Mouse (Mus musculus) skeletal muscle tissue, adult 2 months (tissue): ENCODE measurements at regions not wholly inside any gene's neighbourhood (a gene's known extent, or its start where the extent isn't known, plus 50 kb on each side); places are given as distances from the start of the nearest gene placed in this dataset.
A peak's percentile ranks its signal among the peaks of the same experiment; 100 is the strongest.

Source experiments
- DNase-seq: peaks from one replicate; pipeline ENCODE4 v3.0.0-alpha.2; 2012; ENCODE audit warnings: low read depth, low spot score

GRCm38 (mm10) chr17:84074000-84074782, 113.6 kb downstream of the Zfp36l2 start:
- no peak for DNase-seq

- DNase-seq = no peak
Observed at GRCm38 (mm10) chr17:84072426-84073030, 115.2 kb downstream of the Zfp36l2 start.

- no peak for DNase-seq
Observed at GRCm38 (mm10) chr17:84071855-84072254, 115.9 kb downstream of the Zfp36l2 start.

- no peak for DNase-seq
Observed at GRCm38 (mm10) chr17:84070596-84070995, 117.2 kb downstream of the Zfp36l2 start.

- DNase-seq = no peak
Observed at GRCm38 (mm10) chr17:84067102-84067501, 120.6 kb downstream of the Zfp36l2 start.

GRCm38 (mm10) chr17:84063791-84064190, 124.0 kb downstream of the Zfp36l2 start:
- no peak for DNase-seq

- peak; percentile 64 for DNase-seq
Observed at GRCm38 (mm10) chr17:84061621-84062020, 126.1 kb downstream of the Zfp36l2 start.

GRCm38 (mm10) chr17:84056469-84056868, 131.3 kb downstream of the Zfp36l2 start:
- DNase-seq = no peak

- DNase-seq = no peak
Observed at GRCm38 (mm10) chr17:84052437-84052836, 135.3 kb downstream of the Zfp36l2 start.

GRCm38 (mm10) chr17:84051212-84051611, 136.5 kb downstream of the Zfp36l2 start:
- DNase-seq = no peak

GRCm38 (mm10) chr17:84048533-84048932, 139.2 kb downstream of the Zfp36l2 start:
- peak; percentile 52 for DNase-seq

GRCm38 (mm10) chr17:84047520-84047919, 140.2 kb downstream of the Zfp36l2 start:
- DNase-seq = no peak

GRCm38 (mm10) chr17:84045812-84046211, 141.9 kb downstream of the Zfp36l2 start:
- DNase-seq = no peak

- no peak for DNase-seq
Observed at GRCm38 (mm10) chr17:84044472-84044936, 143.2 kb downstream of the Zfp36l2 start.

GRCm38 (mm10) chr17:84043102-84043501, 144.6 kb downstream of the Zfp36l2 start:
- DNase-seq = no peak

- no peak for DNase-seq
Observed at GRCm38 (mm10) chr17:84039444-84039843, 148.3 kb downstream of the Zfp36l2 start.

GRCm38 (mm10) chr17:84037580-84038304, 150.0 kb downstream of the Zfp36l2 start:
- peak; percentile 58 for DNase-seq

- DNase-seq = no peak
Observed at GRCm38 (mm10) chr17:84036056-84036455, 151.7 kb downstream of the Zfp36l2 start.

- DNase-seq = no peak
Observed at GRCm38 (mm10) chr17:84034801-84035200, 152.9 kb downstream of the Zfp36l2 start.

- no peak for DNase-seq
Observed at GRCm38 (mm10) chr17:84032441-84032840, 155.3 kb downstream of the Zfp36l2 start.

- peak; percentile 47 for DNase-seq
Observed at GRCm38 (mm10) chr17:84031833-84032232, 155.9 kb downstream of the Zfp36l2 start.

GRCm38 (mm10) chr17:84031381-84031780, 156.4 kb downstream of the Zfp36l2 start:
- peak; percentile 55 for DNase-seq
